Mouse (Mus musculus) thymus, adult 2 months (tissue): Measurements from ENCODE around the gene Tut1.

Experiments
- CTCF ChIP-seq: fragments of 200-500 bp; IDR thresholded peaks from 2 replicates; pipeline ENCODE4 v1.5.1; 2012; ENCODE audit warnings: mild to moderate bottlenecking, control low read depth, low read length, moderate library complexity, borderline replicate concordance; ENCODE audit not compliant: control insufficient read depth, poor library complexity, insufficient read depth; ENCODE audit errors: extremely low read depth
- POLR2A ChIP-seq: fragments of 200-500 bp; IDR thresholded peaks from 2 replicates; pipeline ENCODE4 v1.6.1; 2012; ENCODE audit warnings: mild to moderate bottlenecking, low read length, control low read depth, moderate library complexity; ENCODE audit not compliant: control insufficient read depth, poor library complexity, insufficient read depth; ENCODE audit errors: extremely low read depth

DNA sequence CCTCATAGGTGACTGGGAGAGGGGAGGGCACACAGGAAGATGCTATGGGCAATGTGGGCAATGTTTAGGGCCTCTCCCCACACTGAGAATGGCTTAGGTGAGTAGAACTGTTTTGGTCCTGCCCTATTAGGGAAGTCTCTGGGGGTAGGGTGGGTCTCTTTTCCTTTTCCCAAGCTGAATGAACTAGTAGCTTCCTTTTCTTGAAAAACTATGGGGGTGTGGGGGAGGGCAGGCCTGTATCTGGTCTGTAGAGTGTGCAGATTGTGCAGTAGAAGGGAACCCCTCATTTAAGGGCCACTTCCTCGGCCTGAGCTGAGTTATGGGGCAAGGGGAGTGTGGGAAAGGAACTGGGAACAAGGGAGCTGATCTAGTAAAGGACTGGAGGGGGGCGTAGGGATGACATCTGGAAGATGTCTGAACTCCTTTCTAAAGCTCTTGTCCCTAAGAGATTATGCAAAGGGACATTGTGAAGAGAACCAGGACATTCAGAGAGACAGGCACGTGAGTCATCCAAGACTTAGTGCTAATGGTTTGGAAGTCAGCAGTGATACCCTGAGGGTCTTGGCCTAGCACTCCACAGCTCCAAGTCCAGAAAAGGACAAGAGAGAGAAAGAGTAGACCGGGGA lies 37.7 kb downstream of the Tut1 start:
- TF ChIP-seq CTCF = no peak
- TF ChIP-seq POLR2A = no peak
